Mouse (Mus musculus): Measurements from ENCODE around the gene Ccl24. TPM values are rescaled to one million over a fixed set of nuclear protein-coding genes. Genes with fewer than 3 reads are reported as not detected.
"Not testable (repeated sequence)": the region's sequence is repeated elsewhere in the genome, so short reads cannot be mapped to it uniquely, and the experiment has no call there.

Gene Ccl24
- polyA plus RNA-seq (2016; fragmentation: Nextera tagmentation; extraction: Ambion mirVana): 0.54 TPM in 1 of 2 replicates, not detected in the other

- WGBS: 90% methylated on average over 6 of the region's 6 CpGs
- Histone ChIP-seq H3K36me3 (no peaks in the 10 kb centered on the region), H3K9me3 (replicated peaks) (no peaks in the 10 kb centered on the region), H3K27me3 (ENCODE audit: low read depth, poor library complexity, severe bottlenecking) (no peaks in the 10 kb centered on the region), H3K27ac (no peak within 1 kb of the TSS), H3K4me3 (no peak within 1 kb of the TSS), H3K4me1 (no peaks in the 10 kb centered on the region)
- no peak for DNase-seq (ENCODE audit: low spot score)
Observed at GRCm38 (mm10) chr5:135573006-135573405, at the start of gene Ccl24. Ccl24 (minus strand) TSS chr5:135573049.

- 86% methylated on average over 10 of the region's 10 CpGs for WGBS
- no peak overlapping the region for H3K4me3 ChIP-seq
- DNase-seq (ENCODE audit: low spot score): no peak
Observed at GRCm38 (mm10) chr5:135621725-135622124, 48.9 kb upstream of the Ccl24 start.

GRCm38 (mm10) chr5:135620526-135620925 is 47.7 kb upstream of the Ccl24 start:
- no peak overlapping the region for H3K27ac ChIP-seq
- no peak for DNase-seq (ENCODE audit: low spot score)
- H3K4me3 ChIP-seq: no peak overlapping the region
- WGBS: 85% methylated on average over 9 of the region's 9 CpGs
- no peaks in the 10 kb centered on the region for H3K9me3 ChIP-seq (replicated peaks)
- H3K4me1 ChIP-seq: no peaks in the 10 kb centered on the region
- H3K36me3 ChIP-seq: no peaks in the 10 kb centered on the region
- H3K27me3 ChIP-seq (ENCODE audit: low read depth, poor library complexity, severe bottlenecking): no peaks in the 10 kb centered on the region

More at GRCm38 (mm10) chr5:135621725-135622124, 48.9 kb upstream of the Ccl24 start:
- Histone ChIP-seq H3K36me3 (no peaks in the 10 kb centered on the region), H3K4me1 (no peaks in the 10 kb centered on the region), H3K9me3 (replicated peaks) (no peaks in the 10 kb centered on the region), H3K27ac (no peak overlapping the region), H3K27me3 (ENCODE audit: low read depth, poor library complexity, severe bottlenecking) (no peaks in the 10 kb centered on the region)

GRCm38 (mm10) chr5:135619741-135620140 is 46.9 kb upstream of the Ccl24 start:
- not testable (repeated sequence) for H3K4me1 ChIP-seq; H3K4me3 ChIP-seq; H3K36me3 ChIP-seq; H3K9me3 ChIP-seq (replicated peaks); H3K27ac ChIP-seq; DNase-seq (ENCODE audit: low spot score); H3K27me3 ChIP-seq (ENCODE audit: low read depth, poor library complexity, severe bottlenecking)
- 90% methylated on average over 10 of the region's 10 CpGs for WGBS

GRCm38 (mm10) chr5:135609794-135610193 is 36.9 kb upstream of the Ccl24 start:
- Histone ChIP-seq H3K27ac (no peak overlapping the region), H3K9me3 (replicated peaks) (no peaks in the 10 kb centered on the region), H3K27me3 (ENCODE audit: low read depth, poor library complexity, severe bottlenecking) (no peaks in the 10 kb centered on the region), H3K36me3 (no peaks in the 10 kb centered on the region), H3K4me3 (no peak overlapping the region), H3K4me1 (no peaks in the 10 kb centered on the region)
- WGBS: 83% methylated on average over 4 of the region's 4 CpGs
- DNase-seq (ENCODE audit: low spot score): no peak

GRCm38 (mm10) chr5:135607581-135607980 is 34.7 kb upstream of the Ccl24 start:
- no peaks in the 10 kb centered on the region for H3K4me1 ChIP-seq
- H3K27ac ChIP-seq: no peak overlapping the region
- no peak for DNase-seq (ENCODE audit: low spot score)
- 64% methylated on average over 1 of the region's 1 CpGs for WGBS
- peaks cover 6% of the 10 kb centered on the region for H3K9me3 ChIP-seq (replicated peaks)
- H3K27me3 ChIP-seq (ENCODE audit: low read depth, poor library complexity, severe bottlenecking): no peaks in the 10 kb centered on the region
- H3K36me3 ChIP-seq: no peaks in the 10 kb centered on the region
- H3K4me3 ChIP-seq: no peak overlapping the region

GRCm38 (mm10) chr5:135606717-135607116 is 33.9 kb upstream of the Ccl24 start:
- not testable (repeated sequence) for H3K4me1 ChIP-seq; H3K27ac ChIP-seq; H3K4me3 ChIP-seq; DNase-seq (ENCODE audit: low spot score); H3K9me3 ChIP-seq (replicated peaks); H3K36me3 ChIP-seq; H3K27me3 ChIP-seq (ENCODE audit: low read depth, poor library complexity, severe bottlenecking)
- WGBS: no CpG with 5 or more reads among the region's 1 CpGs

- H3K9me3 ChIP-seq (replicated peaks); H3K27me3 ChIP-seq (ENCODE audit: low read depth, poor library complexity, severe bottlenecking); DNase-seq (ENCODE audit: low spot score); H3K27ac ChIP-seq; H3K4me3 ChIP-seq; H3K36me3 ChIP-seq; H3K4me1 ChIP-seq: not testable (repeated sequence)
- no CpG with 5 or more reads among the region's 1 CpGs for WGBS
Observed at GRCm38 (mm10) chr5:135604643-135605042, 31.8 kb upstream of the Ccl24 start.

- H3K27me3 ChIP-seq (ENCODE audit: low read depth, poor library complexity, severe bottlenecking): no peaks in the 10 kb centered on the region
- no peaks in the 10 kb centered on the region for H3K9me3 ChIP-seq (replicated peaks)
- 83% methylated on average over 12 of the region's 12 CpGs for WGBS
- H3K36me3 ChIP-seq: no peaks in the 10 kb centered on the region
- H3K4me3 ChIP-seq: no peak overlapping the region
- no peak for DNase-seq (ENCODE audit: low spot score)
- H3K4me1 ChIP-seq: no peaks in the 10 kb centered on the region
- no peak overlapping the region for H3K27ac ChIP-seq
Observed at GRCm38 (mm10) chr5:135589996-135590784, 17.3 kb upstream of the Ccl24 start.

- Histone ChIP-seq H3K36me3 (no peaks in the 10 kb centered on the region), H3K4me3 (no peak overlapping the region), H3K27me3 (ENCODE audit: low read depth, poor library complexity, severe bottlenecking) (no peaks in the 10 kb centered on the region), H3K4me1 (no peaks in the 10 kb centered on the region), H3K9me3 (replicated peaks) (no peaks in the 10 kb centered on the region), H3K27ac (no peak overlapping the region)
- 94% methylated on average over 4 of the region's 4 CpGs for WGBS
- no peak for DNase-seq (ENCODE audit: low spot score)
Observed at GRCm38 (mm10) chr5:135587764-135588163, 14.9 kb upstream of the Ccl24 start.

- Histone ChIP-seq H3K4me3 (no peak overlapping the region), H3K9me3 (replicated peaks) (no peaks in the 10 kb centered on the region), H3K27me3 (ENCODE audit: low read depth, poor library complexity, severe bottlenecking) (no peaks in the 10 kb centered on the region), H3K27ac (no peak overlapping the region), H3K36me3 (no peaks in the 10 kb centered on the region), H3K4me1 (no peaks in the 10 kb centered on the region)
- DNase-seq (ENCODE audit: low spot score): no peak
- WGBS: 89% methylated on average over 8 of the region's 8 CpGs
Observed at GRCm38 (mm10) chr5:135585691-135586090, 12.8 kb upstream of the Ccl24 start.

GRCm38 (mm10) chr5:135582330-135582729 is 9.5 kb upstream of the Ccl24 start:
- Histone ChIP-seq H3K36me3 (no peaks in the 10 kb centered on the region), H3K4me1 (no peaks in the 10 kb centered on the region), H3K4me3 (no peak overlapping the region), H3K27me3 (ENCODE audit: low read depth, poor library complexity, severe bottlenecking) (no peaks in the 10 kb centered on the region), H3K9me3 (replicated peaks) (no peaks in the 10 kb centered on the region), H3K27ac (no peak overlapping the region)
- DNase-seq (ENCODE audit: low spot score): no peak
- WGBS: 86% methylated on average over 4 of the region's 4 CpGs

GRCm38 (mm10) chr5:135579331-135579751 is 6.5 kb upstream of the Ccl24 start:
- no peak for DNase-seq (ENCODE audit: low spot score)
- WGBS: 93% methylated on average over 10 of the region's 10 CpGs
- H3K27ac ChIP-seq: no peak overlapping the region
- H3K4me1 ChIP-seq: no peaks in the 10 kb centered on the region
- no peaks in the 10 kb centered on the region for H3K27me3 ChIP-seq (ENCODE audit: low read depth, poor library complexity, severe bottlenecking)
- no peaks in the 10 kb centered on the region for H3K36me3 ChIP-seq
- H3K9me3 ChIP-seq (replicated peaks): no peaks in the 10 kb centered on the region
- no peak overlapping the region for H3K4me3 ChIP-seq

GRCm38 (mm10) chr5:135576055-135576454 is 3.2 kb upstream of the Ccl24 start:
- Histone ChIP-seq H3K9me3 (replicated peaks) (no peaks in the 10 kb centered on the region), H3K4me3 (no peak overlapping the region), H3K27me3 (ENCODE audit: low read depth, poor library complexity, severe bottlenecking) (no peaks in the 10 kb centered on the region), H3K36me3 (no peaks in the 10 kb centered on the region), H3K4me1 (no peaks in the 10 kb centered on the region), H3K27ac (no peak overlapping the region)
- no peak for DNase-seq (ENCODE audit: low spot score)
- WGBS: 69% methylated on average over 4 of the region's 4 CpGs
